Mouse (Mus musculus): ENCODE data around the gene Lhx8. TPM values are rescaled to one million over a fixed set of nuclear protein-coding genes. Genes with fewer than 3 reads are reported as not detected.

The Lhx8 gene
- polyA plus RNA-seq, 1 experiment = not detected

DNA sequence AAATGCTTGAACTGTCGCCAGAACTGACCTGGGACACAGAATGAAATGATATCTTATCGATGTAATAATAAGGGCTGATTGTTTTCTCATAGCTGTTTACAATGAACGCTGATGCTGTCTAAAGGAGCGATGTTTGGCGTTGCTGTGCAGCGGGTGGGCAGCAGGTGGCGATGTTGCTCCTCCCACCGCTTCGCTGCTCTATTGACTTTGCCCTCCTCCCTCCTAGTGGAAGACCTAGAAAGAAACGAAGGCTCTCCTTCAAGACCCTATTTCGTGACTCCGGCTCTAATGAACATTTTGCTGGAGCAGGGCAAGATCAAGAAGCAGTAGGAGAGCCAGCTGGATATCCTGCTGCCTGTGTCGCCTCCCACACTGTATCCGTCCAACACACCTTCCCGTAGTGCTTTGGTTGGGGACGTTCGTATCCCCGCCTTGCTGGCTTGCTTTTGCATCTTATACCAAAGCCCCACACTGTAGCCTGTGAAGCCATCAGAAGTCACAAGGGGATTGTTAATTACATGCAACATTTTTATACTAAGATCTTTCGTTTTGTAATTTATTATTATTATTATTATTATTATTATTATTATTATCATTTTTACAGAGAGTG is 60.6 kb downstream of the Lhx8 start:
- Histone ChIP-seq H3K4me3 (replicated peaks) (peak overlapping the region; percentile 82), H3K4me1 (peaks cover 6% of the 10 kb centered on the region), H3K27me3 (replicated peaks) (peaks cover 3% of the 10 kb centered on the region), H3K9me3 (no peaks in the 10 kb centered on the region), H3K36me3 (replicated peaks; ENCODE audit: low read length) (no peaks in the 10 kb centered on the region)
- TF ChIP-seq GATA1 (IDR thresholded peaks at IDR 0.05; ENCODE audit: borderline replicate concordance, low read length) (no peak), FLI1 (IDR thresholded peaks at IDR 0.05; ENCODE audit: low read length) (no peak)

DNA sequence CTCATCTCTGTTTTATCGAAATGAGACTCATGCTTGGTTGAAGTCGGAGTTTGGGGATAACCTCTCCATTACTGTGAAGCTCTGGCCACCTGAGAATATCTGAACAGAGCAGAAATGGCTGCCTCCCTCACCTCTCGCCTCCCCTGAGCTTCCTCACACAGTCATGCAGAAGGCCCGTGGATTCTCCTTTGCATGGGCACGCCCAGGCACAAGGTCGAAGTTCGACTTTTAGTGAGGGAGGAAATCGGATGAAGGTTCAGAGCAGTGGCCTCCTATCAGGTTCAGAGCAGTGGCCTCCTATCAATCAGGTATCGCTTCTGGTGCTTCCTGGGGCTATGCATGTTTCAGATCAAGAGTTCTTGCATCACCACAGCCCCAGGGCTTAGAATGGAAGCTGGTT is 62.1 kb downstream of the Lhx8 start:
- Histone ChIP-seq H3K4me1 (peaks cover 6% of the 10 kb centered on the region), H3K4me3 (replicated peaks) (no peak overlapping the region), H3K36me3 (replicated peaks; ENCODE audit: low read length) (no peaks in the 10 kb centered on the region), H3K27me3 (replicated peaks) (peaks cover 3% of the 10 kb centered on the region), H3K9me3 (no peaks in the 10 kb centered on the region)
- no peak for TF ChIP-seq GATA1 (IDR thresholded peaks at IDR 0.05; ENCODE audit: borderline replicate concordance, low read length)
- no peak for TF ChIP-seq FLI1 (IDR thresholded peaks at IDR 0.05; ENCODE audit: low read length)

DNA sequence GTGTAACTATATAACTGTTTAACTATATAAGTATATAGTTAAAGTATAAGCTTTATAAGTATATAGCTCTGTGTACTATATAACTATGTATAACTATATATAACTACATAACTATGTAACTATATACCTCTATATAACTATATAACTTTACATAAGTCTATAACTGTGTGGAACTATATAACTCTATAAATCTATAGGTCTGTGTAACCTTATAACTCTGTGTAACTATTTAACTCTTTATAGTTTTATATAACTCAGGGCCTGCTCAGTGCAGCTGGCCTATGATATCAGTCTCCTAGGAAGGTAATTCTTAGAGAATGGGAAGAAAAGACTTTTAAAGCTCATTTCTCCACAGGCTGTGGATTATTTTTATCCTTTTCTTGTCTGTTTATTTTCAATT is 73.1 kb downstream of the Lhx8 start:
- peaks cover 1% of the 10 kb centered on the region; the same call in 1 of the 2 replicates for H3K4me1 ChIP-seq
- H3K4me3 ChIP-seq (replicated peaks) = no peak overlapping the region
- H3K36me3 ChIP-seq (replicated peaks; ENCODE audit: low read length) = no peaks in the 10 kb centered on the region
- peaks cover 10% of the 10 kb centered on the region; the same call in 1 of the 2 replicates for H3K9me3 ChIP-seq
- TF ChIP-seq GATA1 (IDR thresholded peaks at IDR 0.05; ENCODE audit: borderline replicate concordance, low read length) (no peak), FLI1 (IDR thresholded peaks at IDR 0.05; ENCODE audit: low read length) (no peak)
- H3K27me3 ChIP-seq (replicated peaks) = peaks cover 2% of the 10 kb centered on the region
